Mouse (Mus musculus): ENCODE data around the gene Dmac2. TPM values are rescaled to one million over a fixed set of nuclear protein-coding genes. Genes with fewer than 3 reads are reported as not detected.

Dmac2 gene
- polyA plus RNA-seq, 1 experiment, result 12.2 TPM

- TF ChIP-seq MYOG (IDR thresholded peaks at IDR 0.05; ENCODE audit: control insufficient read depth, extremely low read depth, insufficient read length) (no peak), MYOD1 (IDR thresholded peaks at IDR 0.05; ENCODE audit: control insufficient read depth, insufficient read length, low read depth) (no peak), FOSL1 (IDR thresholded peaks at IDR 0.05; ENCODE audit: insufficient read depth, low read length, poor library complexity, severe bottlenecking) (no peak), MAX (IDR thresholded peaks at IDR 0.05) (no peak), CEBPB (IDR thresholded peaks at IDR 0.05; ENCODE audit: low read depth) (no peak), USF1 (IDR thresholded peaks at IDR 0.05; ENCODE audit: low read depth) (no peak), CTCF (IDR thresholded peaks at IDR 0.05; ENCODE audit: control insufficient read depth, insufficient read depth, insufficient read length) (no peak)
- Histone ChIP-seq H3K79me3 (ENCODE audit: low read depth) (no peaks in the 10 kb centered on the region), H3K36me3 (ENCODE audit: control insufficient read depth, insufficient read depth) (no peaks in the 10 kb centered on the region), H3ac (ENCODE audit: control insufficient read depth, insufficient read length, low read depth) (no peak overlapping the region), H3K4me3 (ENCODE audit: insufficient read depth, poor library complexity, severe bottlenecking) (no peak overlapping the region), H3K27me3 (ENCODE audit: control insufficient read depth, insufficient read depth, insufficient read length) (peaks cover 28% of the 10 kb centered on the region), H3K79me2 (ENCODE audit: control insufficient read depth, insufficient read depth) (no peaks in the 10 kb centered on the region)
These were observed 39.8 kb upstream of the Dmac2 start for GRCm38 (mm10) chr7:25579441-25579840.

- Histone ChIP-seq H3K27me3 (ENCODE audit: control insufficient read depth, insufficient read depth, insufficient read length) (peaks cover 27% of the 10 kb centered on the region), H3K36me3 (ENCODE audit: control insufficient read depth, insufficient read depth) (no peaks in the 10 kb centered on the region), H3K4me3 (ENCODE audit: insufficient read depth, poor library complexity, severe bottlenecking) (no peak overlapping the region), H3K79me3 (ENCODE audit: low read depth) (no peaks in the 10 kb centered on the region), H3ac (ENCODE audit: control insufficient read depth, insufficient read length, low read depth) (no peak overlapping the region), H3K79me2 (ENCODE audit: control insufficient read depth, insufficient read depth) (no peaks in the 10 kb centered on the region)
- TF ChIP-seq MYOD1 (IDR thresholded peaks at IDR 0.05; ENCODE audit: control insufficient read depth, insufficient read length, low read depth) (no peak), FOSL1 (IDR thresholded peaks at IDR 0.05; ENCODE audit: insufficient read depth, low read length, poor library complexity, severe bottlenecking) (no peak), MYOG (IDR thresholded peaks at IDR 0.05; ENCODE audit: control insufficient read depth, extremely low read depth, insufficient read length) (no peak), CEBPB (IDR thresholded peaks at IDR 0.05; ENCODE audit: low read depth) (no peak), USF1 (IDR thresholded peaks at IDR 0.05; ENCODE audit: low read depth) (no peak), CTCF (IDR thresholded peaks at IDR 0.05; ENCODE audit: control insufficient read depth, insufficient read depth, insufficient read length) (no peak), MAX (IDR thresholded peaks at IDR 0.05) (no peak)
These were observed 36.9 kb upstream of the Dmac2 start for GRCm38 (mm10) chr7:25582301-25582810.

DNA sequence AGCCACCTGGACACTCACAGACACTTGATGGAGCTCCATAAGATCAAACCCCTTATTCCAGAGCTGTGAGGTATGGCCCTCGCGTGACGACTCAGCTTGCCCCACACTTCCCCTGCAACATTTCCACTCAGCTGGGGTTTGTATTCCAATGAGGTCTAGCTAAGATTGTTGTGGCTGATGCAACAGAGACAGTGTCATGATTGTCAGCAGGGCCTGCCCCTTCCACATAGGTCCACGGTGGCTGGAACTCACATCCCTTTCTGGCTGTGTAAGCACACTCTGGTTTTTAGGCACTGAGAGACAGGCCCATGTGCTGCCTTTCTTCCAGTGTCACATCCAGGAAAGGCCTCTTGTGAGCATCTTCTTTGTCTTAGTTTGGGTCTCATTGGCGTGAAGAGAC, 34.6 kb upstream of the Dmac2 start:
- H3K79me3 ChIP-seq (ENCODE audit: low read depth), result no peaks in the 10 kb centered on the region
- H3K36me3 ChIP-seq (ENCODE audit: control insufficient read depth, insufficient read depth), result no peaks in the 10 kb centered on the region
- no peak overlapping the region for H3K4me3 ChIP-seq (ENCODE audit: insufficient read depth, poor library complexity, severe bottlenecking)
- H3K27me3 ChIP-seq (ENCODE audit: control insufficient read depth, insufficient read depth, insufficient read length), result peaks cover 14% of the 10 kb centered on the region
- H3ac ChIP-seq (ENCODE audit: control insufficient read depth, insufficient read length, low read depth), result no peak overlapping the region
- no peaks in the 10 kb centered on the region for H3K79me2 ChIP-seq (ENCODE audit: control insufficient read depth, insufficient read depth)
- TF ChIP-seq MYOG (IDR thresholded peaks at IDR 0.05; ENCODE audit: control insufficient read depth, extremely low read depth, insufficient read length) (no peak), CTCF (IDR thresholded peaks at IDR 0.05; ENCODE audit: control insufficient read depth, insufficient read depth, insufficient read length) (no peak), CEBPB (IDR thresholded peaks at IDR 0.05; ENCODE audit: low read depth) (no peak), MYOD1 (IDR thresholded peaks at IDR 0.05; ENCODE audit: control insufficient read depth, insufficient read length, low read depth) (no peak), MAX (IDR thresholded peaks at IDR 0.05) (no peak), USF1 (IDR thresholded peaks at IDR 0.05; ENCODE audit: low read depth) (no peak), FOSL1 (IDR thresholded peaks at IDR 0.05; ENCODE audit: insufficient read depth, low read length, poor library complexity, severe bottlenecking) (no peak)

- H3ac ChIP-seq (ENCODE audit: control insufficient read depth, insufficient read length, low read depth), result no peak overlapping the region
- H3K36me3 ChIP-seq (ENCODE audit: control insufficient read depth, insufficient read depth), result no peaks in the 10 kb centered on the region
- no peaks in the 10 kb centered on the region for H3K79me2 ChIP-seq (ENCODE audit: control insufficient read depth, insufficient read depth)
- H3K4me3 ChIP-seq (ENCODE audit: insufficient read depth, poor library complexity, severe bottlenecking), result no peak overlapping the region
- H3K79me3 ChIP-seq (ENCODE audit: low read depth), result no peaks in the 10 kb centered on the region
- TF ChIP-seq FOSL1 (IDR thresholded peaks at IDR 0.05; ENCODE audit: insufficient read depth, low read length, poor library complexity, severe bottlenecking), result no peak
- peaks cover 14% of the 10 kb centered on the region for H3K27me3 ChIP-seq (ENCODE audit: control insufficient read depth, insufficient read depth, insufficient read length)
These were observed 33.6 kb upstream of the Dmac2 start for GRCm38 (mm10) chr7:25585351-25586204.

GRCm38 (mm10) chr7:25591226-25591625, 28.0 kb upstream of the Dmac2 start:
- H3K27me3 ChIP-seq (ENCODE audit: control insufficient read depth, insufficient read depth, insufficient read length), result peaks cover 14% of the 10 kb centered on the region
- no peaks in the 10 kb centered on the region for H3K36me3 ChIP-seq (ENCODE audit: control insufficient read depth, insufficient read depth)
- H3K4me3 ChIP-seq (ENCODE audit: insufficient read depth, poor library complexity, severe bottlenecking), result no peak overlapping the region
- no peak for TF ChIP-seq MYOD1 (IDR thresholded peaks at IDR 0.05; ENCODE audit: control insufficient read depth, insufficient read length, low read depth)
- TF ChIP-seq MAX (IDR thresholded peaks at IDR 0.05), result no peak
- no peak for TF ChIP-seq FOSL1 (IDR thresholded peaks at IDR 0.05; ENCODE audit: insufficient read depth, low read length, poor library complexity, severe bottlenecking)
- no peak for TF ChIP-seq USF1 (IDR thresholded peaks at IDR 0.05; ENCODE audit: low read depth)
- TF ChIP-seq MYOG (IDR thresholded peaks at IDR 0.05; ENCODE audit: control insufficient read depth, extremely low read depth, insufficient read length), result no peak
- TF ChIP-seq CTCF (IDR thresholded peaks at IDR 0.05; ENCODE audit: control insufficient read depth, insufficient read depth, insufficient read length), result no peak
- no peaks in the 10 kb centered on the region for H3K79me2 ChIP-seq (ENCODE audit: control insufficient read depth, insufficient read depth)
- no peak overlapping the region for H3ac ChIP-seq (ENCODE audit: control insufficient read depth, insufficient read length, low read depth)
- no peaks in the 10 kb centered on the region for H3K79me3 ChIP-seq (ENCODE audit: low read depth)
